Mouse (Mus musculus) CH12.LX (cell line): Measurements from ENCODE around the gene Rpp30. TPM values are rescaled to one million over a fixed set of nuclear protein-coding genes. Genes with fewer than 3 reads are reported as not detected.

Source experiments
- DNase-seq: peaks from one replicate; pipeline ENCODE4 v3.0.0-alpha.2; 2013; ENCODE audit errors: extremely low read depth
- H3K27ac ChIP-seq: 2 replicates; pipeline ENCODE4 v1.5.1; 2012; ENCODE audit warnings: low read depth, mild to moderate bottlenecking, control low read depth, moderate library complexity; ENCODE audit not compliant: insufficient read depth
- H3K27me3 ChIP-seq: replicated peaks from 2 replicates; pipeline ENCODE3; 2012; ENCODE audit warnings: inconsistent platforms
- H3K36me3 ChIP-seq, 2 experiments: replicated peaks in 1 of 2; 2 replicates each; pipeline versions ENCODE3 to v1.6.1; 2012; ENCODE audit warnings: inconsistent platforms in 1 of 2, low read length in 1 of 2, mild to moderate bottlenecking in 1 of 2, mixed read lengths in 1 of 2, moderate library complexity in 1 of 2; ENCODE audit not compliant: control insufficient read depth in 1 of 2, insufficient read depth in 1 of 2
- H3K4me1 ChIP-seq, 2 experiments: 2 replicates each; pipeline ENCODE4 v1.6.1; 2012; ENCODE audit warnings: inconsistent platforms in 1 of 2, moderate library complexity in 1 of 2; ENCODE audit not compliant: insufficient read depth in 2 of 2, control insufficient read depth in 1 of 2
- H3K4me2 ChIP-seq: 2 replicates; pipeline ENCODE4 v1.6.1; 2012; ENCODE audit warnings: low read depth, mild to moderate bottlenecking, control low read depth; ENCODE audit not compliant: poor library complexity, insufficient read depth, severe bottlenecking
- H3K4me3 ChIP-seq, 3 experiments: fragments of 150-350 bp in 1 of 3; sonication (generic) in 1 of 3; replicated peaks in 1 of 3; 2 replicates each; pipeline versions ENCODE3 to v1.5.1; 2011 to 2012; ENCODE audit warnings: low read depth in 2 of 3, low read length in 2 of 3, mild to moderate bottlenecking in 2 of 3, moderate library complexity in 2 of 3, control low read depth in 1 of 3, improper control_type of control experiment in 1 of 3, inconsistent platforms in 1 of 3, mixed read lengths in 1 of 3; ENCODE audit not compliant: poor library complexity in 1 of 3
- H3K79me2 ChIP-seq: replicated peaks from 2 replicates; pipeline ENCODE4 v1.6.1; 2012; ENCODE audit warnings: mild to moderate bottlenecking, moderate library complexity; ENCODE audit not compliant: control insufficient read depth, poor library complexity, insufficient read depth, severe bottlenecking; ENCODE audit errors: extremely low read depth
- H3K9ac ChIP-seq: 2 replicates; pipeline ENCODE4 v1.6.1; 2012; ENCODE audit warnings: low read depth, mild to moderate bottlenecking, control low read depth, moderate library complexity; ENCODE audit not compliant: insufficient read depth
- H3K9me3 ChIP-seq: replicated peaks from 2 replicates; pipeline ENCODE3; 2012; ENCODE audit warnings: low read length, inconsistent platforms, mixed read lengths
- CHD1 ChIP-seq: IDR thresholded peaks from 2 replicates; pipeline ENCODE4 v1.6.1; 2012; ENCODE audit warnings: low read depth, low read length, improper control_type of control experiment, inconsistent platforms
- CHD2 ChIP-seq: IDR thresholded peaks from 2 replicates; pipeline ENCODE4 v1.6.1; 2011; ENCODE audit warnings: low read length, improper control_type of control experiment
- CTCF ChIP-seq, 2 experiments: IDR thresholded peaks in 1 of 2; conservative IDR thresholded peaks in 1 of 2; 2 replicates each; pipeline ENCODE4 v1.5.1; 2011 to 2012; ENCODE audit warnings: low read depth in 2 of 2, low read length in 2 of 2, improper control_type of control experiment in 1 of 2, inconsistent platforms in 1 of 2, mild to moderate bottlenecking in 1 of 2, moderate library complexity in 1 of 2
- ELF1 ChIP-seq: IDR thresholded peaks from 2 replicates; pipeline ENCODE4 v1.6.1; 2014; ENCODE audit warnings: low read depth, mild to moderate bottlenecking, inconsistent platforms, low read length, improper control_type of control experiment
- EP300 ChIP-seq: IDR thresholded peaks from 2 replicates; pipeline ENCODE4 v1.6.1; 2011; ENCODE audit warnings: low read length, improper control_type of control experiment
- GABPA ChIP-seq: IDR thresholded peaks from 2 replicates; pipeline ENCODE4 v1.6.1; 2012; ENCODE audit warnings: low read depth, low read length, improper control_type of control experiment, inconsistent platforms; ENCODE audit not compliant: insufficient replicate concordance
- IRF4 ChIP-seq: IDR thresholded peaks from 2 replicates; pipeline ENCODE4 v1.6.1; 2014; ENCODE audit warnings: low read depth, mild to moderate bottlenecking, inconsistent platforms, low read length, improper control_type of control experiment
- JUN ChIP-seq: IDR thresholded peaks from 2 replicates; pipeline ENCODE4 v1.6.1; 2011; ENCODE audit warnings: low read depth, mild to moderate bottlenecking, low read length, improper control_type of control experiment, moderate library complexity; ENCODE audit not compliant: insufficient read depth
- MAFK ChIP-seq: IDR thresholded peaks from 2 replicates; pipeline ENCODE4 v1.6.1; 2011; ENCODE audit warnings: low read length, improper control_type of control experiment; ENCODE audit not compliant: insufficient replicate concordance
- MAZ ChIP-seq: IDR thresholded peaks from 2 replicates; pipeline ENCODE4 v1.6.1; 2012; ENCODE audit warnings: low read depth, mild to moderate bottlenecking, inconsistent platforms, low read length, improper control_type of control experiment, moderate library complexity
- MEF2A ChIP-seq: IDR thresholded peaks from 2 replicates; pipeline ENCODE4 v1.6.1; 2014; ENCODE audit warnings: low read depth, mild to moderate bottlenecking, inconsistent platforms, low read length, improper control_type of control experiment, borderline replicate concordance
- MYC ChIP-seq: IDR thresholded peaks from 2 replicates; pipeline ENCODE4 v1.6.1; 2011; ENCODE audit warnings: low read depth, mild to moderate bottlenecking, improper control_type of control experiment, low read length
- NELFE ChIP-seq: IDR thresholded peaks from 2 replicates; pipeline ENCODE4 v1.6.1; 2011; ENCODE audit warnings: low read depth, low read length, improper control_type of control experiment
- NRF1 ChIP-seq: IDR thresholded peaks from 2 replicates; pipeline ENCODE4 v1.6.1; 2014; ENCODE audit warnings: low read depth, mild to moderate bottlenecking, inconsistent platforms, low read length, improper control_type of control experiment, moderate library complexity
- PAX5 ChIP-seq: IDR thresholded peaks from 2 replicates; pipeline ENCODE4 v1.6.1; 2012; ENCODE audit warnings: low read length, inconsistent platforms, mixed read lengths
- RAD21 ChIP-seq: IDR thresholded peaks from 2 replicates; pipeline ENCODE4 v1.6.1; 2011; ENCODE audit warnings: low read depth, mild to moderate bottlenecking, low read length, improper control_type of control experiment, moderate library complexity
- RCOR1 ChIP-seq: conservative IDR thresholded peaks from 2 replicates; pipeline ENCODE4 v1.6.1; 2012; ENCODE audit warnings: low read depth, mild to moderate bottlenecking, inconsistent platforms, low read length, improper control_type of control experiment
- SIN3A ChIP-seq: IDR thresholded peaks from 2 replicates; pipeline ENCODE4 v1.6.1; 2012; ENCODE audit warnings: low read length, improper control_type of control experiment, inconsistent platforms
- TBP ChIP-seq: conservative IDR thresholded peaks from 2 replicates; pipeline ENCODE4 v1.6.1; 2011; ENCODE audit warnings: low read depth, low read length, improper control_type of control experiment
- UBTF ChIP-seq: IDR thresholded peaks from 2 replicates; pipeline ENCODE4 v1.6.1; 2012; ENCODE audit warnings: low read depth, mild to moderate bottlenecking, inconsistent platforms, low read length, improper control_type of control experiment, moderate library complexity
- USF1 ChIP-seq: IDR thresholded peaks from 2 replicates; pipeline ENCODE4 v1.6.1; 2014; ENCODE audit warnings: low read depth, mild to moderate bottlenecking, inconsistent platforms, low read length, improper control_type of control experiment
- USF2 ChIP-seq: conservative IDR thresholded peaks from 2 replicates; pipeline ENCODE4 v1.6.1; 2011; ENCODE audit warnings: low read depth, low read length, improper control_type of control experiment
- ZNF384 ChIP-seq: IDR thresholded peaks from 2 replicates; pipeline ENCODE4 v1.6.1; 2012; ENCODE audit warnings: low read depth, low read length, improper control_type of control experiment, inconsistent platforms
- dilution Hi-C: fragments of 300-500 bp; cut with MboI; formaldehyde crosslinking; loops from 2 replicates; pipeline ENCODE4 v1.14.3; 2020; ENCODE audit warnings: low sequenced_read_pairs; ENCODE audit not compliant: extremely low pct_unique_long_range_greater_than_20kb, extremely low pct_ligation_motif_present
- in situ Hi-C: fragments of 300-500 bp; cut with MboI; formaldehyde crosslinking; loops from 3 replicates; pipeline ENCODE4 v1.14.3; 2019; ENCODE audit warnings: low sequenced_read_pairs, low pct_ligation_motif_present, low pct_unique_long_range_greater_than_20kb, mixed read lengths
- polyA plus RNA-seq: library from polyadenylated mRNA; unstranded; fragments of >175 nt; gene quantifications from 2 replicates; pipeline ENCODE4 v1.2.1, GENCODE M21; 2012; ENCODE audit warnings: low read depth; ENCODE audit not compliant: insufficient read length
- total RNA-seq, 2 experiments: library from RNA; depleted of rRNA; stranded (reverse); fragments of 300-350 nt in 1 of 2; fragments of >200 nt in 1 of 2; gene quantifications; 2 replicates each; pipeline ENCODE4 v1.2.3; 2012 to 2014

Gene Rpp30
- total and polyA plus RNA-seq, 3 experiments = 32.7 to 120 (median 102) TPM

DNA sequence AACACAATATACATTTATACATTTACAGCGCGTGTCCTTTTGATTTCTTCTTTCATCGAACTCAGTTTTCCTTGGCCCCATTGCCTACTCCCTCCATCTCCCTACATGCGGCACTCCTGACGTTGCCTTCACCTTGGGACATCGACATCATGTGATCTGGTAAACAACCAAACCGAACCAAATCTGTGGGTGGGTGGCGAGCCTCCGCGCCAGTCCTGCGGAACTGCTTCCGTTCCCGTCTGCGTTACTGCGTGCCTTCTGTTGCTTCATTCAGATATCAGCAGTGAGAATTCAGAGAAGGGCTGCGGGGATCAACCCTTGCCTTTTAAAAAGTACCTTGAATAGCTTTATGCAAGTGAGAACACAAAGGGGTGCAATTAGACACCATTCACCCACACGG, 28.5 kb downstream of the Rpp30 start:
- Histone ChIP-seq H3K4me2 (no peak overlapping the region), H3K4me3 (no peak overlapping the region), H3K27me3 (no peaks in the 10 kb centered on the region), H3K9me3 (no peaks in the 10 kb centered on the region), H3K4me1 (peaks cover 2 to 9% of the 10 kb centered on the region in 2 experiments; a peak in 2 of 4 replicates), H3K36me3 (peaks cover 0 to 6% of the 10 kb centered on the region in 2 experiments), H3K27ac (no peak overlapping the region), H3K9ac (no peak overlapping the region), H3K79me2 (no peaks in the 10 kb centered on the region)
- TF ChIP-seq MAZ = no peak
- no peak for TF ChIP-seq CHD2
- no peak for TF ChIP-seq ZNF384
- no peak for TF ChIP-seq CTCF (conservative IDR thresholded peaks at IDR 0.05 in 1 of 2, IDR thresholded peaks at IDR 0.05 in 1 of 2; ENCODE audit: low read depth in 2 of 2, low read length in 2 of 2)
- TF ChIP-seq NRF1 = no peak
- no peak for TF ChIP-seq SIN3A
- TF ChIP-seq USF2 = no peak
- no peak for TF ChIP-seq NELFE
- no peak for TF ChIP-seq USF1
- no peak for TF ChIP-seq PAX5
- no peak for TF ChIP-seq TBP
- no peak for TF ChIP-seq ELF1
- TF ChIP-seq UBTF = no peak
- in situ Hi-C loops = no loop called here
- dilution Hi-C loops = no loop called here
- no peak for DNase-seq

DNA sequence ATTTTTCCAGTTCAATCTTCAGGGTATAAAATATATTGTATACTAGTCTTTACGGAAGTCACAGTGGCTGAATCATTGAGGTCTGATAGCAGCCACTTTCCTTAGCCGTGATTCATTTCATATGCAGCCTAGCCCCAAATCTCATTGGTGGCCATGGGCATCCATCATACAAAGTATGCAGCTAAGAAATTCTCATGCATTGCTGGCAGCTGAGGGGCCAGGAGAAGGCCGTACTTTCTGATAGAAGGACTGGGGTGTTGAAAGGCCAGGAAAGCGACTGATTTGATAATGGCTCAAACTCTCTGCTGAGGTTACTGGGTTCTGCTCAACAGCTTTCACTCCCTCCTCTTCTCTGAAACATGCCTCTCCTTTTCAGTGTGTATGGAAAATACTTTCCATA, 32.7 kb downstream of the Rpp30 start:
- Histone ChIP-seq H3K79me2 (no peaks in the 10 kb centered on the region), H3K4me1 (peaks cover 2 to 6% of the 10 kb centered on the region in 2 experiments; a peak in 2 of 4 replicates), H3K27me3 (no peaks in the 10 kb centered on the region), H3K4me2 (no peak overlapping the region), H3K27ac (no peak overlapping the region), H3K36me3 (no peaks in the 10 kb centered on the region), H3K9me3 (no peaks in the 10 kb centered on the region), H3K9ac (no peak overlapping the region), H3K4me3 (no peak overlapping the region)
- in situ Hi-C loops = no loop called here
- TF ChIP-seq NRF1 (no peak), EP300 (no peak), GABPA (no peak), IRF4 (no peak), RAD21 (no peak), RCOR1 (no peak), MAFK (no peak), SIN3A (no peak), CHD1 (no peak), UBTF (no peak), MEF2A (no peak), CTCF (conservative IDR thresholded peaks at IDR 0.05 in 1 of 2, IDR thresholded peaks at IDR 0.05 in 1 of 2; ENCODE audit: low read depth in 2 of 2, low read length in 2 of 2) (no peak), MYC (no peak), CHD2 (no peak), JUN (no peak), NELFE (no peak)
- dilution Hi-C loops = no loop called here
- DNase-seq = no peak
